Mouse (Mus musculus): Measurements from ENCODE around the gene Frmd4a.
A peak's percentile ranks its signal among the peaks of the same experiment; 100 is the strongest.

Frmd4a gene

GRCm38 (mm10) chr2:4635804-4636203 is 618.3 kb downstream of the Frmd4a start:
- DNase-seq, result peak; percentile 27

DNA sequence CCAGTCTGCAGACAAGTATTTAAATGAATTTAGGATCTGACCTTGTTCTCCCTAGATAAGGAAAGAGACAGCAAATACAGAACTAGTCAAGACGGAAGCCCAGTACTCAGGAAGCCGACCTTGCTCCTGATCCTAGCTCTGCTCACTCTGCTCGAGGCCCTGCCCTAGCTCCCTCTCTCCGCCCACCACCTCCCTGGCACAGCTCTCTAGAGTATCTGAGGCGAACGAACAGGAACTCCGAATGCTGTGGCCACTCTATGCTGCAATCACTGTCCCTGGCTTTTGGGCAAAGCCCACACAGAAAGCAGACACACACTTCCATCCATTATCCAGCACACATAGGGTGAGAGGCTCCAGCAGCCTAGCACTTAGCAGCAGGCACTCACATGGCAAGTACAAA is 619.1 kb downstream of the Frmd4a start:
- peak; percentile 70 for DNase-seq

GRCm38 (mm10) chr2:4638189-4638588 is 620.7 kb downstream of the Frmd4a start:
- DNase-seq, result peak; percentile 68

DNA sequence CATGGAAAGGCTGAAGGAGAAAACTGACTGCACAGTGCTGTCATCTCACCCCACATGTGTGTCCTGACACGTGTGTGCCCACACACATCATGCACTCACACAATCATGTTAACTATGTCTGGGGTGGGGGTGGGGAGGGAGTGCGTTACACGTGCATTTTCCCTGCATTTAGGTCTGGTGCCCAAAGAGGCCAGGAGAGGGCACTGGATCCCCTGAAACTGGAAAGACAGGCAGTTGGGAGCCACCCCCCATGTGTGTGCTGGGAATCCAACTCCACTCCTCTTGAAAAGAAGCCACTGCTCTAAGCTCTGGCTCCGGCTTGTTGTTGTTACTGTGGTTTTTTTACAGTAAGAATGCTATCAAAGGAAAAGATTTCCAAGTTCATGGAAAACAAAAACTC is 627.5 kb downstream of the Frmd4a start:
- DNase-seq, result peak; percentile 27

- DNase-seq, result no peak
These were observed 630.6 kb downstream of the Frmd4a start for GRCm38 (mm10) chr2:4648094-4648493.

DNA sequence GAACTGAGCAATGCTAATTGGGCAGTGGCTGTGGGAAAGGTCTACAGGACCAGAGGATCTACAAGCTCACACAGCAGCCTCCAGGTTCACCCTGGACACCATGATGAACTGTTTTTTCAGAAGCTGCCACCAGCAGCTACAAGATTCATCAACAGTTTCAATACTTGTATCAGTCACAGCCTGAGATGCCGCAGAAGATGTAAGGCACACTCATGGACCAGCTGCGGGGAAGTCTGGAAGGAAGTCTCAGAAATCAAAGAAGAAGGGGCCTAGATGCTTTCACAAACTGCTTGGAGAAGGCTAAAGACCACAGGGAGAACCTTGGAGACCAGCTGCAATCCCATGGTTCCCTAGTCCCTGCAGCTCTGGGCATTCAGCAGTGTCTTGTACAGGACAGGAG is 632.1 kb downstream of the Frmd4a start:
- no peak for DNase-seq

DNA sequence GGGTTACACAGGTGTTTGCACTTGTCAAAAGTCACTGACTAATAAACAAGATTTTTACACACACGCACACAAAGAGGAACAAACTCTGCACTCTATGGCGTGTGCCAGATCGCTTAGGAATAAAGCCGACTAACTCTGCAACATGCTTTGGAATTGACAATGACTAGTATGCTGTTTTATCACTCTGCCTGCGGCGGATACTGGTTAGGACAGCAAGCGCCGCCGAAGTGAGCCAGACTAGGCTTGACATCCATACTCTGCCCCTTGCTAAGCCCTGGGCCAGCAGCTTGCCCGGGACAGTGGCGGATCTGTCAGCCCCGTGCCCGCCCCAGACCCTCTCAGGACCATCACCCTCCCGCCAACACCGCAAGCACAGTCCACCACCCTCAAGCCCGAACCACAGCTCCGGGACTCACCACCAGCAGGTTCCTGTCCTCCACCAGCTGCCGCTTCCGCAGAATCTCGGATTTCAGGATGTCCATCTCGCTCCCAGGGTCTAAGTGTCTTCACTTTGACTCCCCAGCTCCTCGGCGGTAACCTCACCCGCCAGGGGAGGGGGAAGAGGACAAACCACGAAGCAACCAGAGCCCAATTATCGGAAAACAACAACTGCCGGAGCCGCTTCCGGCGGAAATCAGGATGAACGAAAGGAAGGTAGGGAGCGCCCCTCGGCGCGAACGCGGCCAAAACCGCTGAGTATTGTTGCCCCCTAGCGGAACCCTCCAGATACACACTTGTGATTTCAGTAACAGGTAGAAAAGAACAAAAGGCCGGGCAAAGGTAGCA is 634.2 kb downstream of the Frmd4a start, which contains the start of gene Prpf18:
TSS of gene Prpf18 (minus strand) at position 614 of the 786 bp plus-strand sequence.
- peak; percentile 98 for DNase-seq

DNA sequence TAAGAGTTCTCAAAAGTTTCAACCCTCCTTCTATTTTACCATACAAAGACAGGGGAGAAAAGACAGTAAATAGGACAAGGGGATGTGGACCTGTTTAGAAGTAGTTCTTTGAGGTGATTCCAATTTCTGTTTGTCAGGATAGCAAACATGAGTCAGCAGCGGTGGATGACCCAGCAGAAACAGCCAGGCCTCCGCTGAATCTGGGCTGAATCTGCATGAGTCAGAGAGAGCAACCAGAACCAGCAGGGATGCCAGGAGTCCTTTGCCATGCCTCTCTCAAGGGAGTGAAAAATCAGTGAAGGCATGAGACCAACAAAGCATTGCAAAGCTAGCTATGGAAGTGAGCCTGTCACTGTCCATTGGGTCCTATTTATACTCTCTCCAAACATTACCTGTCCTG is 643.2 kb downstream of the Frmd4a start:
- DNase-seq, result peak; percentile 44

Data from heart, adult 11 months (tissue).